Mouse (Mus musculus) cerebellum, adult 2 months (tissue): Measurements from ENCODE around the gene Astn2.

Source experiments
- CTCF ChIP-seq: fragments of 200-500 bp; IDR thresholded peaks from 2 replicates; pipeline ENCODE4 v1.5.1; 2011; ENCODE audit warnings: low read depth, mild to moderate bottlenecking, control low read depth, low read length, moderate library complexity, borderline replicate concordance; ENCODE audit not compliant: insufficient read depth
- POLR2A ChIP-seq: fragments of 200-500 bp; IDR thresholded peaks from 2 replicates; pipeline ENCODE4 v1.6.1; 2011; ENCODE audit warnings: low read length, control low read depth, borderline replicate concordance; ENCODE audit not compliant: insufficient read depth

DNA sequence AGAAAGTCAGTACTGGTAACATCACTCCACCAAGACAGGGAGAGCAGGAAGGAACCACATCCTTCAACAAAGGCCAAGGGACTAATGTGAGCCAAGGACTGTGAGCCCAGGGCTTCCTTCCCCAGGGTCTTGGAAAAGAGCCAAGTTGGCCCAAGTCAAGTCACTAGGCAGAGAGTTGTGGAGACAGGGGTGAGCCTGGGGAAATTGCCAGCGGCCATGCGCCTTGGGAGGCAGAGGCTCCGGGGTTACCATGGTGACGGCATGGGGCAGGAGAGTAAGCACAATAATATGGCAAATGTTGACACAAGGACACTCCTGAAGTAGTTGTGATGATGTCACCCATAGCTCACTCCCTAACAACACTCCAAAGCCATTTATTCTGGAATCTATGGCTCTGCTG, 21.4 kb upstream of the Astn2 start:
- TF ChIP-seq POLR2A (no peak), CTCF (no peak)
